Mouse (Mus musculus) limb, embryonic 12.5 days (tissue): ENCODE measurements around the gene Moxd1. TPM values are rescaled to one million over a fixed set of nuclear protein-coding genes. Genes with fewer than 3 reads are reported as not detected.
"Not testable (repeated sequence)": the region's sequence is repeated elsewhere in the genome, so short reads cannot be mapped to it uniquely, and the experiment has no call there.

ENCODE experiments used
- ATAC-seq: fragments of 200-750 bp; cut with Nextera tagmentation; 2 replicates; pipeline ENCODE4 v1.8.0; 2017; ENCODE audit warnings: low read depth, moderate TSS enrichment; ENCODE audit not compliant: insufficient number of reproducible peaks, insufficient read depth, low FRiP score, low TSS enrichment
- H3K27ac ChIP-seq: fragments of 300-500 bp; sonication (generic); 2 replicates; pipeline ENCODE4 v1.5.1; 2016; ENCODE audit warnings: mild to moderate bottlenecking, moderate library complexity
- H3K27me3 ChIP-seq: fragments of 300-500 bp; sonication (generic); 2 replicates; pipeline ENCODE4 v1.6.1; 2016; ENCODE audit warnings: mild to moderate bottlenecking, moderate library complexity
- H3K36me3 ChIP-seq: fragments of 300-500 bp; sonication (generic); 2 replicates; pipeline ENCODE4 v1.6.1; 2016; ENCODE audit warnings: mild to moderate bottlenecking, moderate library complexity
- H3K4me1 ChIP-seq: fragments of 300-500 bp; sonication (generic); replicated peaks from 2 replicates; pipeline ENCODE4 v1.6.1; 2016
- H3K4me2 ChIP-seq: fragments of 300-500 bp; sonication (generic); 2 replicates; pipeline ENCODE4 v1.6.1; 2016; ENCODE audit warnings: mild to moderate bottlenecking, moderate library complexity
- H3K4me3 ChIP-seq: fragments of 300-500 bp; sonication (generic); replicated peaks from 2 replicates; pipeline ENCODE4 v1.5.1; 2016; ENCODE audit warnings: mild to moderate bottlenecking
- H3K9ac ChIP-seq: fragments of 300-500 bp; sonication (generic); replicated peaks from 2 replicates; pipeline ENCODE4 v1.6.1; 2016; ENCODE audit warnings: mild to moderate bottlenecking, moderate library complexity
- H3K9me3 ChIP-seq: fragments of 300-500 bp; sonication (generic); 2 replicates; pipeline ENCODE4 v1.6.1; 2016; ENCODE audit warnings: mild to moderate bottlenecking, moderate library complexity
- WGBS: fragments of 180-500 bp; shearing (Covaris S2); methylation state at CpG from one replicate; pipeline ENCODE4 v1.1.7; 2016; 5-methylcytosine and 5-hydroxymethylcytosine counted together
- polyA plus RNA-seq: library from polyadenylated mRNA; unstranded; fragments of >200 nt; fragmentation: Nextera tagmentation; extraction: Ambion mirVana; gene quantifications from 2 replicates; pipeline ENCODE4 v1.2.1, GENCODE M21; 2016

The Moxd1 gene
- polyA plus RNA-seq, 1 experiment from 2014 or later, result 20.3 TPM

DNA sequence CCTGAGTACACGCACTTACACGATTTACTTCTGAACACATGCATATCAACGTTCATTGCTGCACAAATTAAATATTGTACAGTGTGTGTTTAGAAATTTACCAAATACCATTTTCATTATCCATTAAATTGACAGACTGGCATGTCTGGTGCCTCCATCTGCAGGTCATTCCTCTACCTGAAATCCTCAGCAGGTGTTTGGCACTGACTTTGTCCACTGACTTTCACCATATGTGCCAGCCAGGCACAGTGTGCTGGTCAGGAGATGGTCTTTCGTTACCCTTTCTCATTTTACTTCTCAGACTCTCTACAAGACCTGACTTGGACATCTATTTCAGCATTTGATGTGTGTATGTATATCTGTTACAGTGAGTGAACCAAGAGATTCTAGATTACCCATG is 99.7 kb downstream of the Moxd1 start:
- H3K9ac ChIP-seq, result no peak overlapping the region
- ATAC-seq, result no peak
- H3K36me3 ChIP-seq, result no peaks in the 10 kb centered on the region
- H3K27me3 ChIP-seq, result no peaks in the 10 kb centered on the region
- H3K4me3 ChIP-seq, result no peak overlapping the region
- WGBS, result 84% methylated on average over 4 of the region's 4 CpGs
- H3K9me3 ChIP-seq, result no peaks in the 10 kb centered on the region
- H3K4me1 ChIP-seq, result no peaks in the 10 kb centered on the region
- no peak overlapping the region for H3K27ac ChIP-seq
- no peak overlapping the region for H3K4me2 ChIP-seq

- not testable (repeated sequence) for H3K4me1 ChIP-seq, ATAC-seq, H3K27me3 ChIP-seq, H3K4me2 ChIP-seq, H3K9me3 ChIP-seq, H3K36me3 ChIP-seq, H3K27ac ChIP-seq, H3K9ac ChIP-seq, H3K4me3 ChIP-seq
- WGBS, result 56% methylated on average over 8 of the region's 8 CpGs
These were observed 103.9 kb downstream of the Moxd1 start for GRCm38 (mm10) chr10:24327265-24327664.

DNA sequence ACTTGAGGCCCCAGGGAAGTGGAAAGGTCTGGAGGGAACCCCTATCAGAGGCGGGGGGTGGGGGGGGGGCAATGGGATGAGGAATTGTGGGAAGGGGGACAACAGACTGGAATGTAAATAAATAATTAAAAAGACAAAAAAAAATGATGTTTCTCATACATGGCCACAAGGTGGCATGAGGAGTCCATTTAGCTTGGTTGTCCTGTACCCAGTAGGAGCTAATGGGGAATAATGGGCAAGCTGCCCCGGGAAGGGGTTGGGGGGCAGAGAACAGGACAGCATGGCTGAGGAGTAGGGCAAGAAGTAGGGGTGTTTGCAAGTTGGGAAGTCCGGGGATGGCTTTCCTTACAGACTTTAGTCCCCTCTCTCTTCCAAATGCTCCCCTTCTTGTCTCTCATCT is 109.5 kb downstream of the Moxd1 start:
- H3K9ac ChIP-seq, result no peak overlapping the region
- WGBS, result 65% methylated on average over 3 of the region's 3 CpGs
- H3K36me3 ChIP-seq, result no peaks in the 10 kb centered on the region
- H3K4me2 ChIP-seq, result no peak overlapping the region
- H3K27ac ChIP-seq, result no peak overlapping the region
- no peaks in the 10 kb centered on the region for H3K9me3 ChIP-seq
- H3K4me3 ChIP-seq, result no peak overlapping the region
- no peak for ATAC-seq
- H3K4me1 ChIP-seq, result no peaks in the 10 kb centered on the region
- H3K27me3 ChIP-seq, result no peaks in the 10 kb centered on the region

DNA sequence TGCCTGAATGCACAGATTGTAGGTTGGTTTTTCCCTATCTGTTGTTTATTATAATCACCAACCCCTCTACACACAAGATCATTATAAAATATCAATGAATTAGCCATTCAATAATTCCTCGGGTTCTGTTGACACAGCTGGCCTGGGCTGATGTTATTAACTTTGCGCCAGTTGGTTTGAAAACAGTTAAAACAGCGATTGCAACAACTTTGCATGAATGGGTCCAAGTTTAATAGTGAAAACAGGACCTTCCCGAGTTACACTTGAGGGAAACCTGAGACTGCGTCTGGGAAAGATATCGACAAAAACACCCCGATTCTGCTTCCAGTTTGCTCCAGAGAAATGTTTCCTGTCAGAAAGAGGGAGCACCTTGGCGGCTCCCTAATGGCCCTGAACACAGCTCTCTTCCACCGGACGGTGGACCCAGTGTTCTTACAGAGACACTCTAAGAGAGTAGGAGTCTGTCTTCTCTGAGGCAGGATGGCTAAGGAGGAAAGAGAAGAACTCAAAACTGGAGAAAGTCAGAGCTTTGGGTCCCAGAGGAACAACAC is 116.4 kb downstream of the Moxd1 start:
- 57% methylated on average over 10 of the region's 10 CpGs for WGBS
- Histone ChIP-seq H3K36me3 (no peaks in the 10 kb centered on the region), H3K9me3 (no peaks in the 10 kb centered on the region), H3K4me3 (no peak overlapping the region), H3K27me3 (no peaks in the 10 kb centered on the region), H3K9ac (no peak overlapping the region), H3K4me1 (peaks cover 19% of the 10 kb centered on the region), H3K27ac (peak overlapping the region; percentile 80), H3K4me2 (0 out of 2 replicates have a peak overlapping the region, but pooled peaks have one; percentile 0)
- no peak for ATAC-seq

GRCm38 (mm10) chr10:24340551-24341213 is 117.4 kb downstream of the Moxd1 start:
- Histone ChIP-seq H3K27me3 (no peaks in the 10 kb centered on the region), H3K36me3 (no peaks in the 10 kb centered on the region), H3K27ac (peak overlapping the region; percentile 80), H3K4me3 (no peak overlapping the region), H3K4me1 (peaks cover 19% of the 10 kb centered on the region), H3K9ac (no peak overlapping the region), H3K9me3 (no peaks in the 10 kb centered on the region), H3K4me2 (peak overlapping the region; percentile 0; the same call in 1 of the 2 replicates)
- peak; percentile 56; the same call in 1 of the 2 replicates for ATAC-seq
- 40% methylated on average over 1 of the region's 1 CpGs for WGBS

DNA sequence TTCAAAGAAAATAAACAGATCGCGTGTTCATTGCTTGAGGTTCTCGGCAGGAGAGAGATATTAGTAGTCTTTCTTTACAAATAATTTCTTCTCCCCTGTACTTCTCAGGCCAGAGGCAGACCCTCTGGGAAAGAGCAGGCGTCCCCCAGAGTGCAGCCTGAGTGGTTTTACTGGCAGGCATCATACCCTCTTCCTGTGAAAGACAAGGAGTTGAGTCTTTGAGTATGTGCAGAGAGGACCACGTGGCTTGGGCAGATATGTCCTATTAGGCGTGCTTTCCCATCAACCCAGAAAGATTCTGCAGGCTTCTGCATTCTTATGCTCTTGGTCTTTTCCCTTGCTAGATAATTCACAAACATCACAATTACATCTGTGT is 117.9 kb downstream of the Moxd1 start:
- WGBS, result 72% methylated on average over 6 of the region's 6 CpGs
- Histone ChIP-seq H3K4me3 (no peak overlapping the region), H3K9ac (no peak overlapping the region), H3K4me1 (peaks cover 19% of the 10 kb centered on the region), H3K36me3 (no peaks in the 10 kb centered on the region), H3K4me2 (no peak overlapping the region), H3K27me3 (no peaks in the 10 kb centered on the region), H3K27ac (peak overlapping the region; percentile 66), H3K9me3 (no peaks in the 10 kb centered on the region)
- no peak for ATAC-seq

GRCm38 (mm10) chr10:24343068-24343467 is 119.8 kb downstream of the Moxd1 start:
- Histone ChIP-seq H3K9ac (no peak overlapping the region), H3K4me3 (no peak overlapping the region), H3K9me3 (no peaks in the 10 kb centered on the region), H3K27me3 (no peaks in the 10 kb centered on the region), H3K27ac (no peak overlapping the region), H3K4me2 (no peak overlapping the region), H3K4me1 (peaks cover 19% of the 10 kb centered on the region), H3K36me3 (no peaks in the 10 kb centered on the region)
- 79% methylated on average over 4 of the region's 4 CpGs for WGBS
- no peak for ATAC-seq

Other genes starting within 250 kb of the Moxd1 start
- gene Taar6, start 237.9 kb upstream of the Moxd1 start, polyA plus RNA-seq, result not detected in 2 replicates
- not detected in 2 replicates for gene Taar7a, start 230.0 kb upstream of the Moxd1 start, polyA plus RNA-seq
- gene Taar7b, start 223.6 kb upstream of the Moxd1 start, polyA plus RNA-seq, result not detected in 2 replicates
- not detected in 2 replicates for gene Taar7d, start 196.3 kb upstream of the Moxd1 start, polyA plus RNA-seq
- not detected in 2 replicates for gene Taar7e, start 185.9 kb upstream of the Moxd1 start, polyA plus RNA-seq
- gene Taar7f, start 174.0 kb upstream of the Moxd1 start, polyA plus RNA-seq, result not detected in 2 replicates
- not detected in 2 replicates for gene Taar8a, start 147.0 kb upstream of the Moxd1 start, polyA plus RNA-seq
- not detected in 2 replicates for gene Taar8b, start 131.2 kb upstream of the Moxd1 start, polyA plus RNA-seq
- gene Taar8c, start 121.6 kb upstream of the Moxd1 start, polyA plus RNA-seq, result not detected in 2 replicates
- gene Taar9, start 114.0 kb upstream of the Moxd1 start, polyA plus RNA-seq, result not detected in 2 replicates
- gene Stx7, start 74.2 kb upstream of the Moxd1 start, polyA plus RNA-seq, result 52.0 and 57.9 TPM in 2 replicates